Mouse (Mus musculus) cerebellum, postnatal 14 days (tissue): ENCODE data around the gene Zbtb16.

Experiments used
- DNase-seq, 2 experiments: peaks; one replicate each; pipeline ENCODE4 v3.0.0; 2021; ENCODE audit warnings: mixed read lengths in 2 of 2

Zbtb16 gene

GRCm38 (mm10) chr9:48661225-48662023 lies 174.6 kb downstream of the Zbtb16 start:
- no peak for DNase-seq

- no peak for DNase-seq
Measured at GRCm38 (mm10) chr9:48655525-48656169, 180.4 kb downstream of the Zbtb16 start.

- DNase-seq = no peak
Measured at GRCm38 (mm10) chr9:48654730-48655129, 181.3 kb downstream of the Zbtb16 start.

- no peak for DNase-seq
Measured at GRCm38 (mm10) chr9:48653399-48654070, 182.5 kb downstream of the Zbtb16 start.

- no peak for DNase-seq
Measured at GRCm38 (mm10) chr9:48652026-48652425, 184.0 kb downstream of the Zbtb16 start.

- no peak for DNase-seq
Measured at GRCm38 (mm10) chr9:48650846-48651245, 185.2 kb downstream of the Zbtb16 start.

- DNase-seq = peak; percentile 48 to 49
Measured at GRCm38 (mm10) chr9:48649851-48650685, 186.0 kb downstream of the Zbtb16 start.

- DNase-seq = peak; percentile 27 to 28
Measured at GRCm38 (mm10) chr9:48649098-48649766, 186.8 kb downstream of the Zbtb16 start.

GRCm38 (mm10) chr9:48648285-48649097 lies 187.5 kb downstream of the Zbtb16 start:
- DNase-seq = no peak

- DNase-seq = peak in 1 of 2 experiments; percentile 20
Measured at GRCm38 (mm10) chr9:48647648-48648284, 188.3 kb downstream of the Zbtb16 start.

GRCm38 (mm10) chr9:48646781-48647647 lies 189.0 kb downstream of the Zbtb16 start:
- DNase-seq = no peak

- peak; percentile 86 to 87 for DNase-seq
Measured at GRCm38 (mm10) chr9:48646251-48646650, 189.8 kb downstream of the Zbtb16 start.

GRCm38 (mm10) chr9:48645648-48646126 lies 190.3 kb downstream of the Zbtb16 start:
- no peak for DNase-seq

GRCm38 (mm10) chr9:48644926-48645647 lies 190.9 kb downstream of the Zbtb16 start:
- peak; percentile 65 to 70 for DNase-seq

GRCm38 (mm10) chr9:48644376-48644775 lies 191.6 kb downstream of the Zbtb16 start:
- no peak for DNase-seq

GRCm38 (mm10) chr9:48641636-48642035 lies 194.4 kb downstream of the Zbtb16 start:
- DNase-seq = no peak

- no peak for DNase-seq
Measured at GRCm38 (mm10) chr9:48640881-48641280, 195.1 kb downstream of the Zbtb16 start.

- no peak for DNase-seq
Measured at GRCm38 (mm10) chr9:48638176-48638803, 197.7 kb downstream of the Zbtb16 start.
